ENCODE assay signal across 24 mouse cellular contexts in genomic region chr11:7530482-7531148, GRCm38 (mm10).
"Had no signal": no experiment of that assay in that cellular context is flagged by ENCODE, and none has a peak within 500 bp of the region (broad histone marks: within the 10 kb centered on the region; RNA-seq: fewer than 3 reads in every experiment).

No protein-coding gene starts in this region.

- H3K27ac ChIP-seq: forebrain, embryonic 15.5 days; heart, adult 2 months; heart, embryonic 13.5 days; heart, embryonic 15.5 days; hindbrain, embryonic 12.5 days; hindbrain, embryonic 14.5 days; left cerebral cortex, adult 2 months; limb, embryonic 15.5 days had no signal

- H3K36me3 ChIP-seq: forebrain, embryonic 15.5 days; heart, embryonic 13.5 days; heart, embryonic 15.5 days; hindbrain, embryonic 12.5 days; limb, embryonic 15.5 days had no signal

- H3K27me3 ChIP-seq: forebrain, embryonic 15.5 days; heart, embryonic 13.5 days; heart, embryonic 15.5 days; hindbrain, embryonic 12.5 days; limb, embryonic 15.5 days had no signal

- H3K4me1 ChIP-seq: forebrain, embryonic 15.5 days; heart, embryonic 13.5 days; heart, embryonic 15.5 days; hindbrain, embryonic 12.5 days had no signal

- DNase-seq: forebrain, postnatal 0 days; gastrocnemius, postnatal 14 days; gastrocnemius, postnatal 36 days; heart, adult 11 months; heart, adult 2 months; heart, postnatal 14 days; heart, postnatal 36 days; kidney, adult 11 months; kidney, adult 2 months; kidney, adult 9 months; kidney, postnatal 14 days; kidney, postnatal 36 days; layer of hippocampus, adult 9-11 months; layer of hippocampus, postnatal 36 days had no signal

- H3K9me3 ChIP-seq: forebrain, embryonic 15.5 days; heart, embryonic 13.5 days; heart, embryonic 15.5 days; hindbrain, embryonic 12.5 days; limb, embryonic 15.5 days had no signal

- H3K4me3 ChIP-seq: forebrain, embryonic 15.5 days; heart, adult 2 months; heart, embryonic 13.5 days; heart, embryonic 15.5 days; hindbrain, embryonic 12.5 days; left cerebral cortex, adult 2 months; limb, embryonic 15.5 days had no signal

- H3K9ac ChIP-seq: forebrain, embryonic 15.5 days; forebrain, postnatal 0 days; heart, embryonic 13.5 days; heart, embryonic 15.5 days; hindbrain, embryonic 12.5 days; hindbrain, embryonic 14.5 days; limb, embryonic 15.5 days had no signal

- ATAC-seq: forebrain, embryonic 15.5 days; forebrain, postnatal 0 days; hindbrain, embryonic 16.5 days; intestine, embryonic 16.5 days had no signal

- H3K4me2 ChIP-seq: forebrain, embryonic 15.5 days; heart, embryonic 11.5 days; heart, embryonic 13.5 days; heart, embryonic 15.5 days; hindbrain, embryonic 12.5 days; hindbrain, embryonic 14.5 days; limb, embryonic 15.5 days had no signal
